Mouse (Mus musculus): ENCODE results near the gene Pde6h.

- TF ChIP-seq POLR2A (IDR thresholded peaks at IDR 0.05; ENCODE audit: low read depth, low read length) (no peak), CTCF (IDR thresholded peaks at IDR 0.05; ENCODE audit: borderline replicate concordance, insufficient read depth, low read length) (no peak)
Measured at GRCm38 (mm10) chr6:136957062-136957461, 33.4 kb downstream of the Pde6h start.
